Mouse (Mus musculus): ENCODE results near the gene Nucb1.

Nucb1 gene

GRCm38 (mm10) chr7:45443526-45444420 lies 66.4 kb downstream of the Nucb1 start:
- no peak for ATAC-seq (ENCODE audit: insufficient number of reproducible peaks, low FRiP score, low TSS enrichment)

Measured in cerebellum, adult (tissue).